Mouse (Mus musculus) C2C12 (cell line): ENCODE measurements around the gene 1700025G04Rik.

ENCODE experiments used
- CEBPB ChIP-seq: IDR thresholded peaks from one replicate; pipeline ENCODE4 v1.6.1; 2011; ENCODE audit warnings: low read depth, mild to moderate bottlenecking, control low read depth, moderate library complexity
- CTCF ChIP-seq: IDR thresholded peaks from one replicate; pipeline ENCODE4 v1.5.1; 2011; ENCODE audit not compliant: control insufficient read depth, insufficient read depth, insufficient read length
- FOSL1 ChIP-seq: IDR thresholded peaks from one replicate; pipeline ENCODE4 v1.8.0; 2011; ENCODE audit warnings: mild to moderate bottlenecking, low read length; ENCODE audit not compliant: poor library complexity, insufficient read depth, severe bottlenecking
- MAX ChIP-seq: IDR thresholded peaks from one replicate; pipeline ENCODE4 v1.6.1; 2011; ENCODE audit warnings: mild to moderate bottlenecking, control low read depth
- MYOG ChIP-seq: IDR thresholded peaks from one replicate; pipeline ENCODE4 v1.6.1; 2011; ENCODE audit not compliant: control insufficient read depth, insufficient read length; ENCODE audit errors: extremely low read depth
- USF1 ChIP-seq: IDR thresholded peaks from one replicate; pipeline ENCODE4 v1.6.1; 2011; ENCODE audit warnings: low read depth, mild to moderate bottlenecking, control low read depth, moderate library complexity

- TF ChIP-seq CTCF = no peak
- TF ChIP-seq MAX = no peak
- no peak for TF ChIP-seq CEBPB
- no peak for TF ChIP-seq USF1
- no peak for TF ChIP-seq MYOG
- no peak for TF ChIP-seq FOSL1
These were observed 203.8 kb downstream of the 1700025G04Rik start for GRCm38 (mm10) chr1:151886171-151886570.
